Mouse (Mus musculus) gastrocnemius, postnatal 14 days (tissue): ENCODE data around the gene Brms1. TPM values are rescaled to one million over a fixed set of nuclear protein-coding genes. Genes with fewer than 3 reads are reported as not detected.

Experiments used
- DNase-seq: peaks from one replicate; pipeline ENCODE4 v3.0.0; 2021; ENCODE audit warnings: mixed read lengths
- intact Hi-C: fragments of 180-260 bp; cut with DNase I; formaldehyde crosslinking; loops from one replicate; pipeline ENCODE4 v1.15.1; 2025; ENCODE audit warnings: low total_unique reads
- total RNA-seq, 2 experiments: library from RNA; stranded (reverse); gene quantifications; 2 replicates each; pipeline ENCODE4 v1.2.3; 2021

The Brms1 gene
- total RNA-seq, 2 experiments from 2014 or later = 11.1 to 11.3 TPM

GRCm38 (mm10) chr19:5036577-5036976 is 4.6 kb upstream of the Brms1 start:
- no peak for DNase-seq
- intact Hi-C loops = no loop called here

- intact Hi-C loops = no loop called here
- peak; percentile 68 for DNase-seq
Observed at GRCm38 (mm10) chr19:5037678-5038571, 3.2 kb upstream of the Brms1 start.

GRCm38 (mm10) chr19:5038709-5039156 is 2.4 kb upstream of the Brms1 start, which contains the start of the genes B4gat1 and AC124502.3:
B4gat1 (plus strand) TSS chr19:5038826.
AC124502.3 (plus strand) TSS chr19:5038891.
- intact Hi-C loops = no loop called here
- peak; percentile 91 for DNase-seq

- no peak for DNase-seq
- intact Hi-C loops = no loop called here
Observed at GRCm38 (mm10) chr19:5039301-5040114, 1.6 kb upstream of the Brms1 start.

- DNase-seq = no peak
- intact Hi-C loops = no loop called here
Observed at GRCm38 (mm10) chr19:5041588-5041987, 434 bp downstream of the Brms1 start.

GRCm38 (mm10) chr19:5045531-5045930 is 4.4 kb downstream of the Brms1 start:
- intact Hi-C loops = no loop called here
- DNase-seq = no peak

- intact Hi-C loops = no loop called here
- no peak for DNase-seq
Observed at GRCm38 (mm10) chr19:5048138-5049056, 7.2 kb downstream of the Brms1 start.

GRCm38 (mm10) chr19:5049325-5049724 is 8.2 kb downstream of the Brms1 start:
- intact Hi-C loops = no loop called here
- no peak for DNase-seq

- DNase-seq = no peak
- intact Hi-C loops = no loop called here
Observed at GRCm38 (mm10) chr19:5050047-5050905, 9.1 kb downstream of the Brms1 start, which contains the start of gene Rin1. Rin1 (plus strand) TSS chr19:5050481.

- no peak for DNase-seq
- intact Hi-C loops = no loop called here
Observed at GRCm38 (mm10) chr19:5051031-5051430, 9.9 kb downstream of the Brms1 start.

- intact Hi-C loops = no loop called here
- no peak for DNase-seq
Observed at GRCm38 (mm10) chr19:5051515-5051914, 10.4 kb downstream of the Brms1 start.

GRCm38 (mm10) chr19:5052166-5052822 is 11.1 kb downstream of the Brms1 start:
- intact Hi-C loops = no loop called here
- DNase-seq = no peak

- DNase-seq = no peak
- intact Hi-C loops = no loop called here
Observed at GRCm38 (mm10) chr19:5052853-5053252, 11.7 kb downstream of the Brms1 start.

GRCm38 (mm10) chr19:5053909-5054308 is 12.8 kb downstream of the Brms1 start:
- intact Hi-C loops = no loop called here
- no peak for DNase-seq

- intact Hi-C loops = no loop called here
Observed at GRCm38 (mm10) chr19:5056251-5056650, 15.1 kb downstream of the Brms1 start.

GRCm38 (mm10) chr19:5057876-5058775 is 17.0 kb downstream of the Brms1 start:
- no peak for DNase-seq
- intact Hi-C loops = no loop called here

More at GRCm38 (mm10) chr19:5056251-5056650, 15.1 kb downstream of the Brms1 start:
- peak; percentile 34 for DNase-seq
